Mouse (Mus musculus): ENCODE measurements around the gene Hibadh.

The Hibadh gene

GRCm38 (mm10) chr6:52502986-52503385 lies 137.2 kb downstream of the Hibadh start:
- no peak for DNase-seq (ENCODE audit: low read depth, low spot score)

GRCm38 (mm10) chr6:52501479-52501878 lies 138.7 kb downstream of the Hibadh start:
- DNase-seq (ENCODE audit: low read depth, low spot score) = no peak

All from c-Kit-negative CD71-positive TER-119-positive erythroid progenitor cells, embryonic 14.5 days (primary cell).